Mouse (Mus musculus): ENCODE results near the gene Abcc6. TPM values are rescaled to one million over a fixed set of nuclear protein-coding genes. Genes with fewer than 3 reads are reported as not detected.
A peak's percentile ranks its signal among the peaks of the same experiment; 100 is the strongest.
"Not testable (repeated sequence)": the region's sequence is repeated elsewhere in the genome, so short reads cannot be mapped to it uniquely, and the experiment has no call there.

Gene Abcc6
- total RNA-seq, 1 experiment from 2014 or later = not detected

DNA sequence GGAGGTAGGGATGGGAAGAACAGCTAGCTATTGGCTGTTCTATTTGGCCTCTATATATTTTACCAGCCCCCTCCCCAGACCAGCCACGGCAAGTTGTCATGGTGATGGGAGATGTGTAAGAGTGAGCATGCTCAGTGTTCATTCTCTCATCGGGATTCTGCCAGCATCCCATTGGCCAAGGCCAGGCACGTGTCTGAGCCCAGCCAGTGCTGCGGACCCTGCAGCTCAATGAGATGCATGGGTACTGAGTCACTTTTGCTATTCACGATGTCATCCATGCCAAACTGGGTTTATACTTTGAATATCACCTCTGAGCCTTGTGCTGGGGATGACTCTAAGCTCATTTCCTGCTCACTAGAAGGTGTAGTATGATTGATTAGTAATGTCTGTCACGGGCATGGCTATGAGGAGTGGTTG, 56.8 kb downstream of the Abcc6 start:
- ATAC-seq (replicated peaks in 1 of 2; ENCODE audit: insufficient read depth in 1 of 2, low FRiP score in 2 of 2, low TSS enrichment in 1 of 2, low read depth in 1 of 2, poor library complexity in 2 of 2, severe bottlenecking in 2 of 2) = no peak

DNA sequence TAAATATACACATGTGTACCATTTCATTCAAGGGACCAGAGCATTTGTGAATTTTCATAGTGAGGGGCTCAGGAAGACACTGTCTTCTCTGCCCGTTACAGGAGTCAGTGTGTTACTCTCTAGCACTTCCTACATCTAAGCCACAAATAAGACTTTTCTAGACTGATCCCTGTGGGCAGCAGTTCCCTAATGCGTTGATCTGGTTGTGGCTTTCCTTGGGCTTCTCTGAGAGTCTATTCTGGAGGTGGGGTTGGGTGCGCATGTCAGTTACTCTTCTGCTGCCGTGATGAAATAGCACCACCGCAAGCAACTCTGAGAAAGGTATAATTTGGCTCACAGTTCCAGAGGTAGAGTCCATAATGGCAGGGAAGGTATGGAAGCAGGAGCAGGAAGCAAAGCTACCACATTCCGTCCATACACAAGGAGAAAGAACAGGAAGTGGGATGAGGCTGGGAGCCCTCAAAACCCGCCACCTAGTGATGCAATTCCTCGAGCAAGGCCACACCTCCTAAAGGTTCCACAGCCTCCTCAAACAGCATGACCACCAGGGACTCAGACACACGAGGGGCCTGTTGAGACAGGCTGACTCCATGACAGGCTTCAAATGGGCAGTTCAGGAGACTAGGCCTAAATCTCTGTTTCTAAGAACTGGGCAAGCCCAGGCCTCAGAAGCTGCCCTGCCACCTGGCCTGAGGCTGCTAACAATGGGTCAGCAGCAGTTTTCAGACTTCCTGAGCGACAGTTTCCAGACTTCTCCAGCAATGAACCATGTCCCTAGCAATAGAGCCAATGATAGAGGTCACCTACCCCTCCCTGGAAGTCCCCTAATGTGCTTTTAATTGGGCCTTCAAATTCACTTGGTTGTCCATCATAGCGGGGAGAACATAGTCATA, 58.0 kb downstream of the Abcc6 start:
- ATAC-seq (replicated peaks in 1 of 2; ENCODE audit: insufficient read depth in 1 of 2, low FRiP score in 2 of 2, low TSS enrichment in 1 of 2, low read depth in 1 of 2, poor library complexity in 2 of 2, severe bottlenecking in 2 of 2) = no peak

- ATAC-seq (replicated peaks in 1 of 2; ENCODE audit: insufficient read depth in 1 of 2, low FRiP score in 2 of 2, low TSS enrichment in 1 of 2, low read depth in 1 of 2, poor library complexity in 2 of 2, severe bottlenecking in 2 of 2) = no peak
Observed at GRCm38 (mm10) chr7:45956611-45957010, 73.5 kb downstream of the Abcc6 start.

DNA sequence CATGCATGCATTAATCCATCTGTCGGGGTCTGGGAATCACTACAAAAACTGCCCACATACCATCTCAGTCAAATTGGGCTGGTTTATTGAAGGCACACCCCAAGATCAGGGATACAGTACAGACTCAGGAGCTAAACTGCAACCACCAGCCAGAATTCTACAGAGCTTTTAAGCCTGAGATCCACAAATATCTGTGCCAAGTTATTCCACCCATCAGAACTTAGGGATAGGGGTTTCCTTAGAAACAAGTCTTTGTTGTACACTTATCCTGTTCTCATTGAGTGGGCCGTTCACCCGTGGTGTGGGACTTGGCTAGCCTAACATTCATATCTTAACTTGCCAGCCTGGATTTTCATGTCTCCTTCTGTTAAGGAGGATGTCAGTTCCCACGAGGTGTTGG, 81.0 kb downstream of the Abcc6 start:
- no peak for ATAC-seq (replicated peaks in 1 of 2; ENCODE audit: insufficient read depth in 1 of 2, low FRiP score in 2 of 2, low TSS enrichment in 1 of 2, low read depth in 1 of 2, poor library complexity in 2 of 2, severe bottlenecking in 2 of 2)

- not testable (repeated sequence) for ATAC-seq (replicated peaks in 1 of 2; ENCODE audit: insufficient read depth in 1 of 2, low FRiP score in 2 of 2, low TSS enrichment in 1 of 2, low read depth in 1 of 2, poor library complexity in 2 of 2, severe bottlenecking in 2 of 2)
Observed at GRCm38 (mm10) chr7:45943280-45943679, 86.8 kb downstream of the Abcc6 start.

GRCm38 (mm10) chr7:45941986-45942385, 88.1 kb downstream of the Abcc6 start:
- no peak for ATAC-seq (replicated peaks in 1 of 2; ENCODE audit: insufficient read depth in 1 of 2, low FRiP score in 2 of 2, low TSS enrichment in 1 of 2, low read depth in 1 of 2, poor library complexity in 2 of 2, severe bottlenecking in 2 of 2)

GRCm38 (mm10) chr7:45939836-45940235, 90.3 kb downstream of the Abcc6 start:
- no peak for ATAC-seq (replicated peaks in 1 of 2; ENCODE audit: insufficient read depth in 1 of 2, low FRiP score in 2 of 2, low TSS enrichment in 1 of 2, low read depth in 1 of 2, poor library complexity in 2 of 2, severe bottlenecking in 2 of 2)

GRCm38 (mm10) chr7:45935114-45935513, 95.0 kb downstream of the Abcc6 start:
- ATAC-seq (replicated peaks in 1 of 2; ENCODE audit: insufficient read depth in 1 of 2, low FRiP score in 2 of 2, low TSS enrichment in 1 of 2, low read depth in 1 of 2, poor library complexity in 2 of 2, severe bottlenecking in 2 of 2) = peak; percentile 82 to 88; a peak in 3 of 4 replicates

DNA sequence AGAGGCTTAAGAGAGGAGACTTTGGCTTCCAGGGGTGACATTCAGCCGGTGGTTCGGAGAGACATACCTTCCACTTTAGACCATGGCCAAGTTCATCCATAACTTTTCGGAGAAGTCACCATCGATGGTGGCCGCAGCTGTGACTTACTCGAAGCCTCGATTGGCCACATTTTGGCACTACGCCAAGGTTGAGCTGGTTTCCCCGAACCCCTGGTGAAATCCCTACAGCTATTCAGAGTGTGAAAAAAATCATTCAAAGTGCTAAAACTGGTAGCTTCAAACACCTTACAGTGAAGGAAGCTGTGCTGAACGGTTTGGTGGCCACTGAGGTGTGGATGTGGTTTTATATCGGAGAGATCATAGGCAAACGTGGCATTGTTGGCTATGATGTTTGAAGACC, 96.3 kb downstream of the Abcc6 start:
- not testable (repeated sequence) for ATAC-seq (replicated peaks in 1 of 2; ENCODE audit: insufficient read depth in 1 of 2, low FRiP score in 2 of 2, low TSS enrichment in 1 of 2, low read depth in 1 of 2, poor library complexity in 2 of 2, severe bottlenecking in 2 of 2)

GRCm38 (mm10) chr7:45929688-45930087, 100.4 kb downstream of the Abcc6 start:
- no peak for ATAC-seq (replicated peaks in 1 of 2; ENCODE audit: insufficient read depth in 1 of 2, low FRiP score in 2 of 2, low TSS enrichment in 1 of 2, low read depth in 1 of 2, poor library complexity in 2 of 2, severe bottlenecking in 2 of 2)

DNA sequence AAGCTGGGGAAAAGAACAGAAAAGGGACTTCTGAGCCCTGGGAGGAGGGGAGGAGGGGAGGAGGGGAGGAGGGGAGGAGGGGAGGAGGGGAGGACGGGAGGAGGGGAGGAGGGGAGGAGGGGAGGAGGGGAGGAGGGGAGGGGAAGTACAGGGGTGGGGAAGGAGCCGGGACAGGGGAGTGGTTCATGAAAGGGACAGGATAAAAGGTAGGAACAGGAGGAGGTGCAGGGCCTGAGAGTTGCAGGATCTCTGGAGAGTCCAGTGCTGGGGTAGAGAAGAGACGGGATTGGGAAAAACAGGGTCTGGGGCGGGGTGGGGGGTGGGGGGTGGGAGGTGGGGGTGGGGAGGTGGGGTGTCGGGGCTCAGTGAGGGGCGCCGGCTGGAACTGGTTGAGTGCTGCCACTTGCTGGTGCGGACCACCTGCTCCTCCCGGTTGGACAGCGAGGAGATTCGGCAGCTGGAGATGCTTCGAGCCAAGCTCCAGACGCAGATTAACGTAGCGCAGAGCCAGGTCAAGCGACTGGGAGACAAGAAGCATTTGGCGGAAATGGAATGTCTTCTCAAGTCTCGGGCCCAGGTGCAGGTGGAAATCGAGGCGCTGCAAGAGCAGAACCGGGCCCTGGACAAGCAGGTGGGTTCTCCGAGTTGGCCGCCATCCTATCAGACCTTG, 101.3 kb downstream of the Abcc6 start:
- ATAC-seq (replicated peaks in 1 of 2; ENCODE audit: insufficient read depth in 1 of 2, low FRiP score in 2 of 2, low TSS enrichment in 1 of 2, low read depth in 1 of 2, poor library complexity in 2 of 2, severe bottlenecking in 2 of 2) = no peak

DNA sequence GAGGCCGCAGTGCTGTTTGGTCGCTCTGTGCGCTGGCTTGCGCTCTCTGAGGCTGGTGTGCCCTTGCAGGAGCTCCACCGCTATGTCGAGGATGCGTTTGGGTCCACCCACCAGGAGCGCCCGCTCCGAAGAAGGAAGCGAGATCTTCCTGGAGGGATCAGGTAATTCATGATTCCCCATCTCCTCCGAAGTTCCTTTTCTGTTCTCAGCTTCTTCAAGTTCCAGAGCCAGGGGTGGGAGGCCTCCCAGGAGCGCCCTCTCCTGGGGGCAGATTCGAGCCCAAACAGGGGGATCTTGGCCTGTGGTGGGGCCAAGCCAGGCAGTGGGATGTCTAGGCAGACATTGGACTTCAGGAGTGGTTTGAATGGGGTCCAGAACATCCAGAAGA, 105.7 kb downstream of the Abcc6 start:
- no peak for ATAC-seq (replicated peaks in 1 of 2; ENCODE audit: insufficient read depth in 1 of 2, low FRiP score in 2 of 2, low TSS enrichment in 1 of 2, low read depth in 1 of 2, poor library complexity in 2 of 2, severe bottlenecking in 2 of 2)

DNA sequence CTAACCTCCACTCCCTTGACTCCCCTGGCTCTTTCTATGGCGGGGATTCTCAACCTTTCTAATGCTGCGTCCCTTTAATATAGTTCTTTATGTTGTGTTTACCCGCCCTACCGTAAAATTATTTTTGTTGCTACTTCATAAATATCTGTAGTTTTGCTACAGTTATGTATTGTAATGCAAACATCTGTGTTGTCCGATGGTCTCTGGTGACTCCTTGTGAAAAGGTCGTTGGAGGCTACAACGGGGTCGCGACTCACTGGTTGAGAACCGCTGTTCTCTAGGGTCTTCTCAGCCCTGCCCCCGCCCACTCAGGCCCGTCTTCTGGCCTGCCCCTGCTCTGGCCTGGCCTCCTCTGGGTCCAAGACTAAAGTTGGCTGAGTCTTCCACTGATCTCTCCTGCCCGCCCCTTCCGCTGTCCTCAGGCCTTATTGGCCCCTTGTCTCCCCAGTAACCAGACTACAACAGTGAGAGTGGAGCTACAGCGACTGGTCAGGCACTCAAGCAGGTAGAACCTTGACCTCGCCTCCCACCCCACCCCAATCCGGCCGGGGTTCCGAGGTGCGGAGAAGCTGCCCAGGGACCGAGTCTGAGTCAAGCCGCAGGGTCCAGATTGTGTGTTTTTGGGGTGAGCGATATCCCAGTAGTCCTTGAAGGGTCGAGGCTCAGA, 106.2 kb downstream of the Abcc6 start, which contains the start of gene Ccdc114:
TSS of gene Ccdc114 (plus strand) at position 311 of the 667 bp plus-strand sequence.
- ATAC-seq (replicated peaks in 1 of 2; ENCODE audit: insufficient read depth in 1 of 2, low FRiP score in 2 of 2, low TSS enrichment in 1 of 2, low read depth in 1 of 2, poor library complexity in 2 of 2, severe bottlenecking in 2 of 2) = peak; percentile 34 to 36

DNA sequence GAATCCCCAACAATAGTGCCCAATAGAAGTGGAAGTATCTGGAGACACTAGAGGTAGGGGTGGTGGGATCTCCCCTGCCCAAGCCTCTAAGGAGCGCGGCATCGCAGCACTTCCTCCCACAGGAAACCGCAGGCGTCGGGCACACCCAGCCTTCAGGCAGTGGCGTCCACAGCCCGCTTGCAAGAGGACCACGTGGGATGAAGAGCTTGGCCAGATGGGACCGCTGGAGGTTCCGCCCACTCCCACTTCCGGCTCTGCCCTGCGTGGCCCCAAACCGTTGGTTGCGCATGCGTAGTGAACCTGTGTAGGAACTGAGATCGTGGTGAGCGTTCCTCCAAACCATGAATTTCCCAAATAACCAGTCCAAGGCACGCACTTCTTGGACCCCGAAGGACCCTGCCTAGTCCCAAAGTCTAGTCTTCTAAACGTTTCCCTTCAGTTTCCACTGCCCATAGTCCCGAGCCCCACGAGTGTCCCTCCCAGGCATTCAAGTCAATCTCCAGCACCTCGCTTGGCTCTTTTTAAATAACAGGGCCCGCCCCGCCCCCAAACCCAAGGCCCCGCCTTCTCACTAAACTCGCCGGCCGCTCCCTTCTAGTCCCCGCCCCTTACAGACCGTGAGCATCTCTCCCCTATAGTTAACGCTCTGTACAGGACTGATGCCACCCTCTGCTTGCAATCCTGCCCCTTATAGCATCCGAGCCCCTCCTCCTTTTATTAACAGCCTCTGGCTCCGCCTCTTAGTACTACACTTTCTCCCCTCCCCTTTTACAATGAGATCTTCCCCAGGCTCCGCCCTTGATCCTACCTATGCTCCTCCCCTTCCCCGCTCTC, 107.0 kb downstream of the Abcc6 start:
- ATAC-seq (replicated peaks in 1 of 2; ENCODE audit: insufficient read depth in 1 of 2, low FRiP score in 2 of 2, low TSS enrichment in 1 of 2, low read depth in 1 of 2, poor library complexity in 2 of 2, severe bottlenecking in 2 of 2) = peak; percentile 65 to 82

DNA sequence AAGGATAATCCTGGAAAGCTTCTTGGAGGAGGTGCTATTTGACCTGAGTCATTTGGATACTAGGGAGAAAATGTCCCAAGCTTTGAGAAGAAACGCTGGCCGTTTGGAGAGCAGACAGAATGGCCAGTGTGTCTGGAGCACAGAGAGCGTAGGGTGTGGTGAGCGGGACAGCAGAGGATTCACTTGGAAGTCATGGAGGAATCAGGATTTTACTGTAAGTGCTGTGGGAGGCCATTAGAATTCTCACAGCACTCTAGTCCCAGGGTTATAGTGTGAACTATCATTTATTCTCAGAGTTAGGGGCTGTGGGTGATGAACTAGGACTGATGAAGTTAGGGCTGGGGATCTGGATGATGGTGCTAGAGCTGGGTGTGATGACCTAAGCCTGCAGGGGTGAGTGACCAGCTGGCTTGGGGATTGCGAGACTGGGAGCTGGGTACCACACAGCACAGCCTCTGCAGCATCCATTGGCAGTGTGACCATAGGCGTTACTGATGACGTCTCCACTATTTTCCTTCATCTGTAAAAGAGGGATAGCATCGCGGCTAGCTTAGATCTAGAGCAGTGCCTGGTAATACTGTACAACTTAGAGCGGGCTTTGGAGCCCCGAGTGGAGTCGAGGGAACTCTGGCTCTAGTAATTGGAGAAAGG, 108.0 kb downstream of the Abcc6 start:
- no peak for ATAC-seq (replicated peaks in 1 of 2; ENCODE audit: insufficient read depth in 1 of 2, low FRiP score in 2 of 2, low TSS enrichment in 1 of 2, low read depth in 1 of 2, poor library complexity in 2 of 2, severe bottlenecking in 2 of 2)

DNA sequence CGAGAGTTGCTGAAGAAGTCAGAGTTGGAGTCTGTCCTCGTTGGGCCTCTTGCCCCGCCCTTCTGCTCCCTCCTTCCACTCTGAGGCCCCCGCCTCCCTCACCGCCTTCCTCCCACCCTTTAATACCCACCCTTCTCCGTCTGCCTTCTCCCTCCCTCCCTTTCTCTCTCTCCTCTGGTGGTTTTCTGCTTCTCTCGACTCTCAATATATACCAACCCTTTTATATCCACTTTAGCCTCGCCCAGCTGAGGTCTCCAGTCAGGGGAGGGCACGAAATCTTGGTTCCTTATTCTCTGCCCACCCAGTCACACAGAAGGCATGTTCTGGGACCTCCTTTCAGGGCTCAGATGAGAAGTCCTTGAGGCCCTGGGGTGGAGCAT, 108.9 kb downstream of the Abcc6 start, which contains the start of gene Emp3:
TSS of gene Emp3 (minus strand) at position 163 of the 380 bp plus-strand sequence.
- ATAC-seq (replicated peaks in 1 of 2; ENCODE audit: insufficient read depth in 1 of 2, low FRiP score in 2 of 2, low TSS enrichment in 1 of 2, low read depth in 1 of 2, poor library complexity in 2 of 2, severe bottlenecking in 2 of 2) = peak; percentile 21 to 25
